Mouse (Mus musculus) neural tube, embryonic 14.5 days (tissue): ENCODE measurements at regions not wholly inside any gene's neighbourhood (a gene's known extent, or its start where the extent isn't known, plus 50 kb on each side); places are given as distances from the start of the nearest gene placed in this dataset.

Source experiments
- ATAC-seq: fragments of 200-750 bp; cut with Nextera tagmentation; 2 replicates; pipeline ENCODE4 v1.8.0; 2017; ENCODE audit warnings: low read depth, mild to moderate bottlenecking, moderate TSS enrichment, moderate library complexity
- H3K27ac ChIP-seq: fragments of 300-500 bp; sonication (generic); 2 replicates; pipeline ENCODE4 v1.5.1; 2014; ENCODE audit warnings: low read depth, mild to moderate bottlenecking, control low read depth, low read length, moderate library complexity, mixed read lengths
- H3K27me3 ChIP-seq: fragments of 300-500 bp; sonication (generic); 2 replicates; pipeline ENCODE4 v1.6.1; 2014; ENCODE audit warnings: low read length; ENCODE audit not compliant: control insufficient read depth, insufficient read depth
- H3K36me3 ChIP-seq: fragments of 300-500 bp; sonication (generic); 2 replicates; pipeline ENCODE4 v1.6.1; 2014; ENCODE audit warnings: low read length, mixed read lengths; ENCODE audit not compliant: control insufficient read depth, insufficient read depth
- H3K4me1 ChIP-seq: fragments of 300-500 bp; sonication (generic); 2 replicates; pipeline ENCODE4 v1.6.1; 2014; ENCODE audit warnings: low read length; ENCODE audit not compliant: control insufficient read depth, insufficient read depth
- H3K4me2 ChIP-seq: fragments of 300-500 bp; sonication (generic); 2 replicates; pipeline ENCODE4 v1.6.1; 2014; ENCODE audit warnings: mild to moderate bottlenecking, low read depth, low read length, control low read depth
- H3K4me3 ChIP-seq: fragments of 300-500 bp; sonication (generic); 2 replicates; pipeline ENCODE4 v1.5.1; 2014; ENCODE audit warnings: low read depth, low read length, control low read depth, mixed read lengths
- H3K9ac ChIP-seq: fragments of 300-500 bp; sonication (generic); replicated peaks from 2 replicates; pipeline ENCODE4 v1.6.1; 2014; ENCODE audit warnings: low read depth, mild to moderate bottlenecking, control low read depth, low read length, mixed read lengths
- H3K9me3 ChIP-seq: fragments of 300-500 bp; sonication (generic); 2 replicates; pipeline ENCODE4 v1.6.1; 2016; ENCODE audit warnings: low read length; ENCODE audit not compliant: control insufficient read depth
- WGBS: fragments of 180-500 bp; shearing (Covaris S2); extraction: QIAGEN DNeasy Blood & Tissue Kit; methylation state at CpG from one replicate; pipeline ENCODE4 v1.1.7; 2014; 5-methylcytosine and 5-hydroxymethylcytosine counted together

GRCm38 (mm10) chr2:21908813-21909480 lies 318.4 kb upstream of the Myo3a start:
- Histone ChIP-seq H3K4me1 (no peaks in the 10 kb centered on the region), H3K27ac (no peak overlapping the region), H3K27me3 (no peaks in the 10 kb centered on the region), H3K9me3 (no peaks in the 10 kb centered on the region; the same call in 1 of the 2 replicates), H3K4me3 (no peak overlapping the region), H3K4me2 (no peak overlapping the region; the same call in 1 of the 2 replicates), H3K36me3 (no peaks in the 10 kb centered on the region), H3K9ac (no peak overlapping the region)
- no peak for ATAC-seq
- 79% methylated on average over 7 of the region's 7 CpGs for WGBS

DNA sequence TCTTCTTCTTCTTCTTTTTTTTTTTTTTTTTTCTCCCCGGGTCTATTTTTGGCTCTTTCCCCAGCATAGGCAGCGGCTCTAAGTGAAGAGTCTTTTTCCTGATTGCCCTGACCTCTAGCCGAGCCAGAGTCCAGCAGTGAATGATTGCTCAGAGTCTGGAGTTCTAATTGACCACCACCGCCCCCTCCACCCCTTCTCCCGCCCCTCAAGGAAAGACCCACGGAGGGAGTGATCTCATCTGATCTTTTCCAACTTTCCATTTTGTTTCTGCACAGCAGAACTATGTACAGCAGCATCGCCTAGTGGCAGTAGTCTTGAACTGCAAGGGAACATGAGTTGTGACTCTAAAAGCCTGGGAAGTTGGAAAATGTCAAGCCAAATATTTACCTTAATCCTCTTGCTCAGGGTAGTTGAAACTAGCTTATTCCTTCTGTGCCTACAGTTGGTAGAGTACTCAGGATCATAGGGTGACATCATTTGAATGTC lies 317.8 kb upstream of the Myo3a start:
- Histone ChIP-seq H3K9me3 (no peaks in the 10 kb centered on the region; the same call in 1 of the 2 replicates), H3K4me3 (no peak overlapping the region), H3K4me1 (no peaks in the 10 kb centered on the region), H3K27ac (no peak overlapping the region), H3K27me3 (no peaks in the 10 kb centered on the region), H3K9ac (no peak overlapping the region), H3K36me3 (no peaks in the 10 kb centered on the region), H3K4me2 (peak overlapping the region; percentile 19; the same call in 1 of the 2 replicates)
- ATAC-seq = peak; percentile 45; the same call in 1 of the 2 replicates
- 13% methylated on average over 7 of the region's 7 CpGs for WGBS

DNA sequence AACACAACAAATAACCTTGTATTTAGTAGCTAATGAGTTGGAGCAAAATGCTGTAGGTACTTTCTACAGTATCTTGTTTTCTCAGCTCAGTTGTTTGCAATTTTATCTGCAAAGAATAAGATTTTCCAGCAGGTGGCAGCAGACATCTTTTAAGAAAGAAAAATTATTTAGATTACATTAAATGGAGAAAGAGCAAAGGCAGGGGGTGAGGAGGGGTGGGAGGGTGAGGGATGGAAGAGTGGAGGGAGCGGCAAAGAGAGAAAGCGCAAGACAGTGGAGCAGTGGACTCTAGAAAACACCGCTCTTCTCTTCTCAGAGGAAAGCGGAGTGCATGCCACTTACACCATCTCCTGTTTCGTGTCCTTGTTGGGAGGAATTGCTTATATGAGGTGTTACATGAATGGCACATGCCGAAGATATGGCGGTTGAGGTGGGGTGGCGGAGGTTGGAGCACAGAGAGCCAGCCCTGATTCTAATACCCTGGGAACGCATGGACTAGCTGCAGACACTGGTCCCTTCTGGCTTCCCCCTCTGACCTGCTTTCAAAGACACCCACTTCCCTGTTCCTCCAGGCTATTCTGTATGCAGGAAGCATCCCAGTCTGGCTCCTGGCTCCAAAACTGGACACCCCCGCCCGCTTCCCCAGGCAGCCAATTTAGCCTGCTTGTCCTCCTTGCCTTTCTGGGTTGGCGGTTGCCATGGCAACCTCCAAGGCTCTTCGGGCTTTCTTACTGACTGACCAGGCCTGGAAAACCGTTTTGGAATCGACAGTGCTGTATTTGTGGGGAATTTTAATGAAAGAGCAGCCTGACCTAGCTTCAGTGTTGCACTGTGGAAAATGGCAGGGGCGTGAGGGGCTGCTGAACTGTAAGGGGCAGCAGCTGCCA lies 309.3 kb upstream of the Myo3a start:
- H3K4me3 ChIP-seq = peak overlapping the region; percentile 28
- H3K9me3 ChIP-seq = no peaks in the 10 kb centered on the region
- H3K9ac ChIP-seq = peak overlapping the region; percentile 43
- H3K4me2 ChIP-seq = peak overlapping the region; percentile 52
- peak overlapping the region; percentile 86 for H3K27ac ChIP-seq
- no peaks in the 10 kb centered on the region for H3K27me3 ChIP-seq
- ATAC-seq = peak; percentile 95
- peaks cover 13% of the 10 kb centered on the region; the same call in 1 of the 2 replicates for H3K4me1 ChIP-seq
- no peaks in the 10 kb centered on the region for H3K36me3 ChIP-seq
- WGBS = 3% methylated on average over 16 of the region's 16 CpGs

DNA sequence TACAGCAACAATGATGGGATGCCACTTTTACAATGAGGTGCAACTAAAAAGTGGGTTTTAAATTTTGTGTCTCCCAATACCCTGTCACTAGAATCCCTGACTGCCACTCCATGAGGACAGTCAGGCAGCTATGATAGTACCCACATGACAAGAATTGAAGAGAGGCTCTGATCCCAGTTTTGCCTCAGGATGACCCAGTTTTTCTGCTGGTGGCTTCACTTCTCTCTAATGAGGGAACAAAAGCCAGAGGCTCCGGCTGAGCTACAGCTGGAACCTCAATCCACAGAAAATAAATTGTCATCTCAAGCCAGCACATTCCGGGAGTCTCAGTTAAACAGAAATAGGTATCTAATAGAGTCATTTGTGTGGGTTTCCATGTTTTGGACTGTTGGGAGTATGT lies 308.2 kb upstream of the Myo3a start:
- Histone ChIP-seq H3K27ac (peak overlapping the region; percentile 86), H3K4me1 (peaks cover 13% of the 10 kb centered on the region; the same call in 1 of the 2 replicates), H3K4me3 (no peak overlapping the region), H3K9me3 (no peaks in the 10 kb centered on the region), H3K4me2 (peak overlapping the region; percentile 52; the same call in 1 of the 2 replicates), H3K27me3 (no peaks in the 10 kb centered on the region), H3K36me3 (no peaks in the 10 kb centered on the region), H3K9ac (no peak overlapping the region)
- ATAC-seq = no peak
- WGBS = 21% methylated on average over 2 of the region's 2 CpGs

DNA sequence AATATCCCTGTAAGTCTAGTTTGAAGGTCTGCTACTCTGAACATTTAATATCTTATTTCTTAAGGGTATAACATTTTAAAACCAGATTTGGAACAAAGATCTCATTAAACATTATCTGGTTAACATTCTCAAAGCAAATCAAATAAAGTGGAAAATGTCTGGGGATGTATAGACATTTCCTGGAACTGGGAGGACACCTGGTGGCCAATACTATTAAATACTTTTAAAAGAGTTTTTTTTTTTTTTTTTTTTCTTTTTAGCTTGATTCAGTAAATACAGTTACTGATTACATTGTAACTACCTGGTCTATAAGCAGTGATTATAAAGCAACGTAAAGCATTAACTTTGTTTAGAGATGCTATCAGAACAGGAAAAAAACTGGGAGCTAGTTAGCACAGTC lies 299.6 kb upstream of the Myo3a start:
- Histone ChIP-seq H3K27ac (no peak overlapping the region), H3K27me3 (no peaks in the 10 kb centered on the region), H3K9ac (no peak overlapping the region), H3K4me2 (no peak overlapping the region), H3K36me3 (no peaks in the 10 kb centered on the region), H3K4me3 (no peak overlapping the region), H3K4me1 (no peaks in the 10 kb centered on the region), H3K9me3 (no peaks in the 10 kb centered on the region)
- WGBS = 46% methylated on average over 1 of the region's 1 CpGs
- no peak for ATAC-seq

DNA sequence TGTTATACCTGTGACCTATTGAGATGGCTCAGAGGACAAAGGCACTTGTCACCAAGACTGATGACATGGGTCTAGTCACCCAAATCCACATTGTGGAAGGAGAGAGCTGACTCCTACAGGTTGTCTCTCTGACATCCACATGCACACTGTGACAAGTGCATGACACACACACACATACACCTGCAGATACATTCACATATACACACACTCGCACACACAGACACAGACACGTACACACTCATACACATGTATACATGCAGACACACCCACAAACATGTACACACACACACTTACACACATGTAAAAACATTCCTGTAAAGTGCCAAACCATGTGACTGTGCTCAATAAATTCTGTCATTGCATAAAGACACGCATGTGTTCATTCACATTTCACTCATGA lies 287.3 kb upstream of the Myo3a start:
- Histone ChIP-seq H3K4me3 (no peak overlapping the region), H3K36me3 (no peaks in the 10 kb centered on the region), H3K4me2 (no peak overlapping the region), H3K27ac (no peak overlapping the region), H3K4me1 (no peaks in the 10 kb centered on the region), H3K9me3 (no peaks in the 10 kb centered on the region), H3K9ac (no peak overlapping the region), H3K27me3 (no peaks in the 10 kb centered on the region)
- WGBS = 94% methylated on average over 3 of the region's 3 CpGs
- ATAC-seq = no peak

GRCm38 (mm10) chr2:21940797-21941487 lies 286.4 kb upstream of the Myo3a start:
- no peaks in the 10 kb centered on the region for H3K9me3 ChIP-seq

GRCm38 (mm10) chr2:21941488-21942000 lies 285.8 kb upstream of the Myo3a start:
- Histone ChIP-seq H3K9ac (no peak overlapping the region), H3K27ac (no peak overlapping the region), H3K36me3 (no peaks in the 10 kb centered on the region), H3K4me3 (no peak overlapping the region), H3K4me1 (no peaks in the 10 kb centered on the region), H3K9me3 (no peaks in the 10 kb centered on the region), H3K4me2 (no peak overlapping the region), H3K27me3 (no peaks in the 10 kb centered on the region)
- WGBS = 89% methylated on average over 2 of the region's 2 CpGs
- peak; percentile 63; the same call in 1 of the 2 replicates for ATAC-seq

More at GRCm38 (mm10) chr2:21940797-21941487, 286.4 kb upstream of the Myo3a start:
- Histone ChIP-seq H3K27ac (no peak overlapping the region), H3K4me1 (no peaks in the 10 kb centered on the region), H3K4me2 (no peak overlapping the region), H3K9ac (no peak overlapping the region), H3K27me3 (no peaks in the 10 kb centered on the region), H3K4me3 (no peak overlapping the region), H3K36me3 (no peaks in the 10 kb centered on the region)
- ATAC-seq = peak; percentile 90
- WGBS = 56% methylated on average over 4 of the region's 4 CpGs
